Mouse (Mus musculus) hindbrain, embryonic 16.5 days (tissue): ENCODE measurements around the gene Mast4. TPM values are rescaled to one million over a fixed set of nuclear protein-coding genes. Genes with fewer than 3 reads are reported as not detected.

Source experiments
- ATAC-seq: fragments of 200-750 bp; cut with Nextera tagmentation; 2 replicates; pipeline ENCODE4 v1.8.0; 2017; ENCODE audit warnings: moderate TSS enrichment, moderate library complexity
- H3K27ac ChIP-seq: fragments of 300-500 bp; sonication (generic); 2 replicates; pipeline ENCODE4 v1.5.1; 2014; ENCODE audit warnings: low read depth, mild to moderate bottlenecking, control low read depth, low read length, moderate library complexity
- H3K27me3 ChIP-seq: fragments of 300-500 bp; sonication (generic); replicated peaks from 2 replicates; pipeline ENCODE4 v1.6.1; 2014; ENCODE audit warnings: low read length; ENCODE audit not compliant: control insufficient read depth, insufficient read depth
- H3K36me3 ChIP-seq: fragments of 300-500 bp; sonication (generic); 2 replicates; pipeline ENCODE4 v1.6.1; 2014; ENCODE audit warnings: mild to moderate bottlenecking, low read length, moderate library complexity, mixed read lengths; ENCODE audit not compliant: control insufficient read depth, insufficient read depth
- H3K4me1 ChIP-seq: fragments of 300-500 bp; sonication (generic); 2 replicates; pipeline ENCODE4 v1.6.1; 2014; ENCODE audit warnings: low read depth, low read length; ENCODE audit not compliant: control insufficient read depth, insufficient read depth
- H3K4me2 ChIP-seq: fragments of 300-500 bp; sonication (generic); 2 replicates; pipeline ENCODE4 v1.6.1; 2014; ENCODE audit warnings: mild to moderate bottlenecking, low read length, control low read depth, moderate library complexity
- H3K4me3 ChIP-seq: fragments of 300-500 bp; sonication (generic); 2 replicates; pipeline ENCODE4 v1.5.1; 2014; ENCODE audit warnings: mild to moderate bottlenecking, low read length, control low read depth, moderate library complexity
- H3K9ac ChIP-seq: fragments of 300-500 bp; sonication (generic); 2 replicates; pipeline ENCODE4 v1.6.1; 2014; ENCODE audit warnings: low read depth, mild to moderate bottlenecking, control low read depth, low read length, moderate library complexity
- H3K9me3 ChIP-seq: fragments of 300-500 bp; sonication (generic); 2 replicates; pipeline ENCODE4 v1.6.1; 2014; ENCODE audit warnings: mild to moderate bottlenecking, low read length, moderate library complexity; ENCODE audit not compliant: control insufficient read depth
- WGBS: fragments of 180-500 bp; shearing (Covaris S2); extraction: QIAGEN DNeasy Blood & Tissue Kit; methylation state at CpG from one replicate; pipeline ENCODE4 v1.1.7; 2014; 5-methylcytosine and 5-hydroxymethylcytosine counted together
- polyA plus RNA-seq: library from polyadenylated mRNA; unstranded; fragments of >200 nt; fragmentation: Nextera tagmentation; extraction: Ambion mirVana; gene quantifications from 2 replicates; pipeline ENCODE4 v1.2.1, GENCODE M21; 2015

The Mast4 gene
- polyA plus RNA-seq, 1 experiment from 2014 or later = 24.6 TPM

- Histone ChIP-seq H3K9ac (no peak overlapping the region), H3K27me3 (no peaks in the 10 kb centered on the region), H3K27ac (no peak overlapping the region), H3K9me3 (no peaks in the 10 kb centered on the region), H3K4me2 (no peak overlapping the region), H3K36me3 (no peaks in the 10 kb centered on the region), H3K4me3 (no peak overlapping the region), H3K4me1 (peaks cover 2% of the 10 kb centered on the region)
- WGBS = 59% methylated on average over 2 of the region's 2 CpGs
- ATAC-seq = no peak
Measured at GRCm38 (mm10) chr13:102842715-102843114, 491.6 kb downstream of the Mast4 start.

GRCm38 (mm10) chr13:102842237-102842636 lies 492.1 kb downstream of the Mast4 start:
- no peaks in the 10 kb centered on the region for H3K27me3 ChIP-seq
- H3K9ac ChIP-seq = no peak overlapping the region
- H3K36me3 ChIP-seq = no peaks in the 10 kb centered on the region
- no peaks in the 10 kb centered on the region for H3K9me3 ChIP-seq
- H3K27ac ChIP-seq = no peak overlapping the region
- H3K4me2 ChIP-seq = no peak overlapping the region
- peaks cover 2% of the 10 kb centered on the region for H3K4me1 ChIP-seq
- WGBS = 66% methylated on average over 8 of the region's 8 CpGs
- H3K4me3 ChIP-seq = no peak overlapping the region
- no peak for ATAC-seq

GRCm38 (mm10) chr13:102839741-102840482 lies 494.4 kb downstream of the Mast4 start:
- Histone ChIP-seq H3K4me3 (no peak overlapping the region), H3K27ac (no peak overlapping the region), H3K4me2 (no peak overlapping the region), H3K9ac (no peak overlapping the region), H3K4me1 (peaks cover 2% of the 10 kb centered on the region), H3K36me3 (no peaks in the 10 kb centered on the region), H3K9me3 (no peaks in the 10 kb centered on the region), H3K27me3 (no peaks in the 10 kb centered on the region)
- no peak for ATAC-seq
- 35% methylated on average over 7 of the region's 7 CpGs for WGBS

GRCm38 (mm10) chr13:102837427-102837826 lies 496.9 kb downstream of the Mast4 start:
- Histone ChIP-seq H3K4me1 (no peaks in the 10 kb centered on the region; the same call in 1 of the 2 replicates), H3K36me3 (no peaks in the 10 kb centered on the region), H3K27ac (no peak overlapping the region), H3K4me2 (no peak overlapping the region), H3K9ac (no peak overlapping the region), H3K27me3 (no peaks in the 10 kb centered on the region), H3K4me3 (no peak overlapping the region), H3K9me3 (no peaks in the 10 kb centered on the region)
- WGBS = 85% methylated on average over 4 of the region's 4 CpGs
- no peak for ATAC-seq

- no peak overlapping the region for H3K27ac ChIP-seq
- H3K4me1 ChIP-seq = no peaks in the 10 kb centered on the region; the same call in 1 of the 2 replicates
- no peak overlapping the region for H3K4me3 ChIP-seq
- H3K4me2 ChIP-seq = no peak overlapping the region
- H3K36me3 ChIP-seq = no peaks in the 10 kb centered on the region
- H3K9me3 ChIP-seq = no peaks in the 10 kb centered on the region
- 60% methylated on average over 8 of the region's 8 CpGs for WGBS
- no peak for ATAC-seq
- H3K9ac ChIP-seq = no peak overlapping the region
- H3K27me3 ChIP-seq = no peaks in the 10 kb centered on the region
Measured at GRCm38 (mm10) chr13:102835336-102835735, 499.0 kb downstream of the Mast4 start.

- WGBS = 72% methylated on average over 4 of the region's 4 CpGs
- no peak for ATAC-seq
- H3K4me3 ChIP-seq = no peak overlapping the region
- no peak overlapping the region for H3K27ac ChIP-seq
- H3K4me1 ChIP-seq = no peaks in the 10 kb centered on the region
- no peaks in the 10 kb centered on the region for H3K9me3 ChIP-seq
- no peak overlapping the region for H3K4me2 ChIP-seq
- H3K27me3 ChIP-seq = no peaks in the 10 kb centered on the region
- no peak overlapping the region for H3K9ac ChIP-seq
- H3K36me3 ChIP-seq = no peaks in the 10 kb centered on the region
Measured at GRCm38 (mm10) chr13:102818287-102818686, 516.0 kb downstream of the Mast4 start.

GRCm38 (mm10) chr13:102816689-102817088 lies 517.6 kb downstream of the Mast4 start:
- no peaks in the 10 kb centered on the region for H3K9me3 ChIP-seq
- no peak overlapping the region for H3K9ac ChIP-seq
- H3K4me3 ChIP-seq = no peak overlapping the region
- no peak overlapping the region for H3K4me2 ChIP-seq
- no peaks in the 10 kb centered on the region for H3K27me3 ChIP-seq
- no peak overlapping the region for H3K27ac ChIP-seq
- peaks cover 3% of the 10 kb centered on the region for H3K4me1 ChIP-seq
- no peaks in the 10 kb centered on the region for H3K36me3 ChIP-seq
- no peak for ATAC-seq
- whole genome bisulfite sequencing = 89% methylated on average over 7 of the region's 7 CpGs

GRCm38 (mm10) chr13:102815158-102815557 lies 519.1 kb downstream of the Mast4 start:
- Histone ChIP-seq H3K9ac (no peak overlapping the region), H3K4me2 (no peak overlapping the region), H3K27ac (no peak overlapping the region), H3K36me3 (no peaks in the 10 kb centered on the region), H3K27me3 (no peaks in the 10 kb centered on the region), H3K4me3 (no peak overlapping the region), H3K4me1 (peaks cover 16% of the 10 kb centered on the region), H3K9me3 (no peaks in the 10 kb centered on the region)
- no peak for ATAC-seq
- 97% methylated on average over 6 of the region's 6 CpGs for WGBS

- Histone ChIP-seq H3K9ac (peak overlapping the region; percentile 57), H3K27ac (peak overlapping the region; percentile 46; the same call in 1 of the 2 replicates), H3K27me3 (no peaks in the 10 kb centered on the region), H3K36me3 (no peaks in the 10 kb centered on the region), H3K4me3 (peak overlapping the region; percentile 36), H3K4me2 (peak overlapping the region; percentile 64), H3K4me1 (peaks cover 16% of the 10 kb centered on the region), H3K9me3 (no peaks in the 10 kb centered on the region)
- WGBS = 8% methylated on average over 14 of the region's 15 CpGs
- peak; percentile 80 for ATAC-seq
Measured at GRCm38 (mm10) chr13:102811129-102811832, 523.0 kb downstream of the Mast4 start.
